In the genomic region with DNA sequence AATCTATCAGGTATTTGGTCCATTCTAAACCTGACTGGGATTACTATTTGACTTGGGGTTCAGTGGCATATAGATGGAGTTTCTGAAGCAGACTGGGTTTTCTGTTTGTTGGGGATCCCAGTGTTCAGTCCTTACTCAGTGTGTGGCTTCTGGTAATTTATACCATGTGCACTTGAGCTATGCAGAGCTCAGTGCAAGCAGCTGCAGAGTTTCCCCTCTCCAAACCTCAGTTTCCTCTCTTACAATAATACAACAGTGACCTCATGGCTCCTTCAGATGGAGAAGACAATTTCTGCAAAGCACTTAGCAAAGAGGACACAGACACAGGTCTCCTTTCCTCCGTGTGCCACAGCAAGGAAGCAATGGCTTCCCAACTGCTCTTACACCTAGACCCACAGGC, we compare ENCODE assay signal across 1 mouse cellular context.
TF ChIP-seq lines count a peak whose summit lies in the region.

No protein-coding gene starts in this region.

TF ChIP-seq in CH12.LX, 34 proteins besides CTCF, POLR2A, EP300 and RAD21 (continued from another document):
- TF ChIP-seq ZNF384 (IDR thresholded peaks at IDR 0.05; ENCODE audit: low read depth, low read length) (no peak), USF2 (conservative IDR thresholded peaks at IDR 0.05; ENCODE audit: low read depth, low read length) (no peak), ZC3H11A (IDR thresholded peaks at IDR 0.05; ENCODE audit: low read depth, low read length) (no peak), USF1 (IDR thresholded peaks at IDR 0.05; ENCODE audit: low read depth, low read length) (no peak), POLR2AphosphoS2 (IDR thresholded peaks at IDR 0.05; ENCODE audit: low read depth, low read length) (no peak), JUN (IDR thresholded peaks at IDR 0.05; ENCODE audit: insufficient read depth, low read depth, low read length) (no peak), CHD2 (IDR thresholded peaks at IDR 0.05; ENCODE audit: low read length) (no peak), MAFK (IDR thresholded peaks at IDR 0.05; ENCODE audit: insufficient replicate concordance, low read length) (no peak), MAX (IDR thresholded peaks at IDR 0.05; ENCODE audit: low read length) (peak; percentile 38; the same call in 1 of the 2 replicates), HCFC1 (IDR thresholded peaks at IDR 0.05; ENCODE audit: low read depth, low read length) (no peak), MAZ (IDR thresholded peaks at IDR 0.05; ENCODE audit: low read depth, low read length) (no peak), MYC (IDR thresholded peaks at IDR 0.05; ENCODE audit: low read depth, low read length) (peak; percentile 78), UBTF (IDR thresholded peaks at IDR 0.05; ENCODE audit: low read depth, low read length) (no peak), SIN3A (IDR thresholded peaks at IDR 0.05; ENCODE audit: low read length) (no peak), MXI1 (IDR thresholded peaks at IDR 0.05; ENCODE audit: low read depth, low read length) (no peak; the same call in 1 of the 2 replicates)
